Mouse (Mus musculus) small intestine, adult 2 months (tissue): ENCODE results near the gene Dbf4. TPM values are rescaled to one million over a fixed set of nuclear protein-coding genes. Genes with fewer than 3 reads are reported as not detected.

Experiments used
- H3K27ac ChIP-seq: fragments of 200-500 bp; 2 replicates; pipeline ENCODE4 v1.5.1; 2012; ENCODE audit warnings: low read depth, low read length, control low read depth, inconsistent platforms; ENCODE audit not compliant: insufficient read depth
- H3K27me3 ChIP-seq: fragments of 200-500 bp; 2 replicates; pipeline ENCODE4 v1.6.1; 2012; ENCODE audit warnings: mild to moderate bottlenecking, moderate library complexity, low read length, inconsistent platforms; ENCODE audit not compliant: control insufficient read depth, insufficient read depth
- H3K36me3 ChIP-seq: fragments of 200-500 bp; 2 replicates; pipeline ENCODE4 v1.6.1; 2012; ENCODE audit warnings: mild to moderate bottlenecking, low read length, control low read depth, inconsistent platforms; ENCODE audit not compliant: control insufficient read depth, insufficient read depth
- H3K4me1 ChIP-seq: fragments of 200-500 bp; 2 replicates; pipeline ENCODE4 v1.6.1; 2012; ENCODE audit warnings: low read length, inconsistent platforms, mixed read lengths; ENCODE audit not compliant: control insufficient read depth, insufficient read depth, insufficient read length
- H3K4me3 ChIP-seq: fragments of 200-500 bp; 2 replicates; pipeline ENCODE4 v1.5.1; 2012; ENCODE audit warnings: low read depth, mild to moderate bottlenecking, control low read depth, inconsistent platforms, low read length, moderate library complexity
- CTCF ChIP-seq: fragments of 200-500 bp; IDR thresholded peaks from 2 replicates; pipeline ENCODE4 v1.5.1; 2012; ENCODE audit warnings: low read depth, mild to moderate bottlenecking, control low read depth, inconsistent platforms, low read length, moderate library complexity, mixed read lengths; ENCODE audit not compliant: insufficient replicate concordance, insufficient read length; ENCODE audit errors: extremely low read depth
- POLR2A ChIP-seq: fragments of 200-500 bp; IDR thresholded peaks from 2 replicates; pipeline ENCODE4 v1.6.1; 2012; ENCODE audit warnings: low read depth, mild to moderate bottlenecking, control low read depth, inconsistent platforms, low read length, moderate library complexity
- WGBS: fragments of 180-500 bp; shearing (Covaris S2); methylation state at CpG from one replicate; pipeline ENCODE4 v1.1.7; 2018; 5-methylcytosine and 5-hydroxymethylcytosine counted together
- polyA plus RNA-seq: library from polyadenylated mRNA; depleted of rRNA; stranded (reverse); fragments of >200 nt; gene quantifications from 2 replicates; pipeline ENCODE4 v1.2.3, GENCODE M21; 2012

Gene Dbf4
- polyA plus RNA-seq, 1 experiment: 3.7 TPM

GRCm38 (mm10) chr5:8393891-8394583 is 28.5 kb downstream of the Dbf4 start:
- no peak overlapping the region for H3K27ac ChIP-seq
- WGBS: 70% methylated on average over 1 of the region's 1 CpGs
- no peak overlapping the region for H3K4me3 ChIP-seq
- H3K36me3 ChIP-seq: peaks cover 11% of the 10 kb centered on the region
- no peaks in the 10 kb centered on the region for H3K4me1 ChIP-seq
- no peak for TF ChIP-seq POLR2A
- TF ChIP-seq CTCF: no peak
- no peaks in the 10 kb centered on the region for H3K27me3 ChIP-seq

GRCm38 (mm10) chr5:8374297-8374906 is 48.1 kb downstream of the Dbf4 start:
- Histone ChIP-seq H3K4me1 (no peaks in the 10 kb centered on the region), H3K4me3 (no peak overlapping the region), H3K27me3 (no peaks in the 10 kb centered on the region), H3K27ac (no peak overlapping the region), H3K36me3 (no peaks in the 10 kb centered on the region)
- TF ChIP-seq CTCF (no peak), POLR2A (no peak)
- WGBS: 67% methylated on average over 5 of the region's 5 CpGs

- Histone ChIP-seq H3K4me3 (no peak overlapping the region), H3K4me1 (no peaks in the 10 kb centered on the region), H3K27me3 (peaks cover 2% of the 10 kb centered on the region; the same call in 1 of the 2 replicates), H3K27ac (no peak overlapping the region), H3K36me3 (no peaks in the 10 kb centered on the region)
- 77% methylated on average over 4 of the region's 4 CpGs for WGBS
- TF ChIP-seq POLR2A (no peak), CTCF (no peak)
Observed at GRCm38 (mm10) chr5:8373415-8373814, 49.1 kb downstream of the Dbf4 start.

GRCm38 (mm10) chr5:8368781-8369180 is 53.7 kb downstream of the Dbf4 start:
- Histone ChIP-seq H3K4me1 (no peaks in the 10 kb centered on the region), H3K36me3 (no peaks in the 10 kb centered on the region), H3K4me3 (no peak overlapping the region), H3K27ac (no peak overlapping the region), H3K27me3 (peaks cover 15% of the 10 kb centered on the region)
- 49% methylated on average over 5 of the region's 5 CpGs for WGBS
- TF ChIP-seq POLR2A (no peak), CTCF (no peak)

- peak overlapping the region; percentile 62 for H3K4me3 ChIP-seq
- no peak for TF ChIP-seq CTCF
- no peak for TF ChIP-seq POLR2A
Observed at GRCm38 (mm10) chr5:8368328-8368692, 54.2 kb downstream of the Dbf4 start.

GRCm38 (mm10) chr5:8367614-8368327 is 54.7 kb downstream of the Dbf4 start, which contains the start of gene Adam22:
Adam22 (minus strand) TSS chr5:8368160.
- H3K27me3 ChIP-seq: peaks cover 15% of the 10 kb centered on the region
- H3K4me1 ChIP-seq: no peaks in the 10 kb centered on the region
- 2% methylated on average over 55 of the region's 55 CpGs for WGBS
- TF ChIP-seq POLR2A (no peak), CTCF (no peak)
- H3K4me3 ChIP-seq: peak within 1 kb of the TSS; percentile 62
- no peaks in the 10 kb centered on the region for H3K36me3 ChIP-seq
- no peak within 1 kb of the TSS for H3K27ac ChIP-seq

More at GRCm38 (mm10) chr5:8368328-8368692, 54.2 kb downstream of the Dbf4 start:
- Histone ChIP-seq H3K4me1 (no peaks in the 10 kb centered on the region), H3K36me3 (no peaks in the 10 kb centered on the region), H3K27me3 (peaks cover 15% of the 10 kb centered on the region), H3K27ac (no peak overlapping the region)
- WGBS: 48% methylated on average over 7 of the region's 7 CpGs
